Mouse (Mus musculus) gonadal fat pad, adult 2 months (tissue): ENCODE measurements at regions not wholly inside any gene's neighbourhood (a gene's known extent, or its start where the extent isn't known, plus 50 kb on each side); places are given as distances from the start of the nearest gene placed in this dataset.

Experiments used
- DNase-seq: peaks from one replicate; pipeline ENCODE4 v3.0.0-alpha.2; 2012; ENCODE audit warnings: low read depth

GRCm38 (mm10) chr7:73319994-73320393 lies 55.3 kb upstream of the Rgma start:
- no peak for DNase-seq

GRCm38 (mm10) chr7:73322466-73323151 lies 52.7 kb upstream of the Rgma start:
- no peak for DNase-seq

- DNase-seq = no peak
These were observed 51.8 kb upstream of the Rgma start for GRCm38 (mm10) chr7:73323556-73323955.

DNA sequence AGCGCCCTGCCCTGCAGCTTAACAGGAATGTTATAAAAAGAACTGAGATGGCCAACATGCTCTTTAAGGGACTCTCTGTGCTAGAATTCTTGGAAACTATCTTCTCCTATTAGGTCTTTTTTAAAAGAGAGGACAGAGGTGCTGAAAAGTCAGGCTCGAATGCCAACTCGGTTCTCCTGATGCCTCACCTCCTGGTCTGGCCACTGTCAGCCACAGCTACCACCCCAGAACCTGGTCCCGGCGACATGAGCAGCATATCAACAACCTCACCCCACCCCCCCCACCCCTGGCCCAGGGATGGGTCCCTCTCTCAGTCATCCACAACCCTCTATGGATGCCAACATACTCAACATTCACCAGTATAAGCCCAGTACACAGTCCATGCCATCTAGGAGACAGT lies 49.8 kb upstream of the Rgma start:
- no peak for DNase-seq
